Mouse (Mus musculus): ENCODE results near the gene Creb5. TPM values are rescaled to one million over a fixed set of nuclear protein-coding genes. Genes with fewer than 3 reads are reported as not detected.

Creb5 gene
- polyA plus RNA-seq, 1 experiment from 2014 or later, result 4.3 TPM

GRCm38 (mm10) chr6:53490917-53491316, 203.8 kb downstream of the Creb5 start:
- WGBS, result 90% methylated on average over 6 of the region's 6 CpGs
- H3K4me3 ChIP-seq, result no peak overlapping the region
- no peaks in the 10 kb centered on the region for H3K36me3 ChIP-seq
- no peaks in the 10 kb centered on the region for H3K9me3 ChIP-seq
- H3K27me3 ChIP-seq (ENCODE audit: insufficient read depth, poor library complexity, severe bottlenecking), result no peaks in the 10 kb centered on the region
- peaks cover 12% of the 10 kb centered on the region; the same call in 1 of the 2 replicates for H3K4me1 ChIP-seq (replicated peaks)
- H3K27ac ChIP-seq, result no peak overlapping the region
- no peak for DNase-seq (ENCODE audit: low spot score)

DNA sequence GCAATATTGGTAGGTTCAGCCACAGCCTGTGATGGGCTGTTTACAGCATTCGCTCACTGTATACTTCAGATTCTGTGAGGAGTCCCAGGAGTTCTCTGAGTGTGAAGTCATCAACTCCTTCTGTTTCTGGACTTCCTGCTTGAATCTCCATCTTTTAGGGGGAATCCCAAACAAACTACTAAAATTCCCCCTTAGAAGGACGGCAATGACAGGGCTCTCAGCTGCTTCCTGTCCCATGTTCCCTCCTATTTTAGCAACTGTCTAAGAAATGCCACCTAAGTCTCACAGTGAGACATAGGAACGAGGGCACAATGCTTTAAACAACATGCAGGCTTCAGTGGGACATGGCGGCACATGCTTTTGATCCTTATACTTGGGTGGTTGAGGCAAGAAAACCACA, 204.3 kb downstream of the Creb5 start:
- Histone ChIP-seq H3K9me3 (no peaks in the 10 kb centered on the region), H3K4me3 (no peak overlapping the region), H3K36me3 (no peaks in the 10 kb centered on the region), H3K27me3 (ENCODE audit: insufficient read depth, poor library complexity, severe bottlenecking) (no peaks in the 10 kb centered on the region), H3K27ac (no peak overlapping the region), H3K4me1 (replicated peaks) (peaks cover 16% of the 10 kb centered on the region; the same call in 1 of the 2 replicates)
- DNase-seq (ENCODE audit: low spot score), result no peak
- WGBS, result 92% methylated on average over 4 of the region's 4 CpGs

DNA sequence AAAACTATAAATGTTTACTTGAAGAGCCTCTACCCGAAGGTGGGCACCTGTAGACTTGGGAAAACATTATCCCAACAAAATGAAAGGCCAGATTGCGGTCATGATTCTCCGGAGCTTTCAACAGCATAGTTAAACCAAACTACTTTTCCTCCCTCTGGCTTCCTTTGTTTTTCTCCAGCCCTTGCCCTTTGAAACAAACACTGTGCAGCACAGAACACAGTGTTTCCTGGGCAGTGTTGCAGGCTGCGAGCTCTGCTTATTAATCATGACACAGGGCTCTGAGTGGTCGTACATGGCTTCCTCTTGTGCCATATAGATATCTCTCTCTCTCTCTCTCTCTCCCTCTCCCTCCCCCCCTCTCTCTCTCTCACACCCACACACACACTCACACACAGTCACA, 206.8 kb downstream of the Creb5 start:
- WGBS, result 69% methylated on average over 5 of the region's 5 CpGs
- H3K9me3 ChIP-seq, result no peaks in the 10 kb centered on the region

GRCm38 (mm10) chr6:53495667-53496066, 208.6 kb downstream of the Creb5 start:
- peaks cover 18% of the 10 kb centered on the region; the same call in 1 of the 2 replicates for H3K4me1 ChIP-seq (replicated peaks)
- no peak overlapping the region for H3K27ac ChIP-seq
- H3K36me3 ChIP-seq, result no peaks in the 10 kb centered on the region
- WGBS, result 82% methylated on average over 5 of the region's 5 CpGs
- H3K27me3 ChIP-seq (ENCODE audit: insufficient read depth, poor library complexity, severe bottlenecking), result no peaks in the 10 kb centered on the region
- DNase-seq (ENCODE audit: low spot score), result no peak
- no peak overlapping the region for H3K4me3 ChIP-seq
- no peaks in the 10 kb centered on the region for H3K9me3 ChIP-seq

More for the DNA sequence above, 206.8 kb downstream of the Creb5 start:
- Histone ChIP-seq H3K27me3 (ENCODE audit: insufficient read depth, poor library complexity, severe bottlenecking) (no peaks in the 10 kb centered on the region), H3K36me3 (no peaks in the 10 kb centered on the region), H3K27ac (no peak overlapping the region), H3K4me3 (no peak overlapping the region), H3K4me1 (replicated peaks) (peaks cover 18% of the 10 kb centered on the region; the same call in 1 of the 2 replicates)
- DNase-seq (ENCODE audit: low spot score), result no peak

DNA sequence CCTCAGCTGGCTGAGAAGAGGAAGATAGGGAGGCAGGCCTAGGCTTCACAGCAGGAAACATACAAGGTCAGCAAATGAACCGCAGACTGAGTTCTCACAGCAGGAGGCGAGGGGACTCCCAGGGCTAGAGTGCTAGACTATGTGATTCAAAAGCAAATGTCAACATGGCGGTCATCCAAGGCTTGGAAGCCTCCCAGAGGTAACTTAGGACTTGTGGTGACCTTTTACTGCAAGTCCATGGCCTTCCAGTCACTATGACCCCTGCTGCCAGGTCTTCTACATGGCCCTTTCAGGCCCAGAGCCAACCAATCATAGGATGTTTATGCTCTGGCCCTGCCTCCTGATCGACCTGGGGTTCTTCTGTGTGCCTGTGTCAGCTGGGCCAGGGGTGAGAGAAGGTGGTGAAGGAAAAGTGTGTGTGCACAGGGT, 209.3 kb downstream of the Creb5 start:
- H3K4me1 ChIP-seq (replicated peaks), result peaks cover 18% of the 10 kb centered on the region; the same call in 1 of the 2 replicates
- no peaks in the 10 kb centered on the region for H3K27me3 ChIP-seq (ENCODE audit: insufficient read depth, poor library complexity, severe bottlenecking)
- H3K27ac ChIP-seq, result no peak overlapping the region
- H3K9me3 ChIP-seq, result no peaks in the 10 kb centered on the region
- 60% methylated on average over 4 of the region's 4 CpGs for WGBS
- no peaks in the 10 kb centered on the region for H3K36me3 ChIP-seq
- no peak overlapping the region for H3K4me3 ChIP-seq
- DNase-seq (ENCODE audit: low spot score), result no peak

GRCm38 (mm10) chr6:53497904-53498536, 210.9 kb downstream of the Creb5 start:
- no peaks in the 10 kb centered on the region for H3K27me3 ChIP-seq (ENCODE audit: insufficient read depth, poor library complexity, severe bottlenecking)
- H3K4me1 ChIP-seq (replicated peaks), result peaks cover 18% of the 10 kb centered on the region; the same call in 1 of the 2 replicates
- no peak for DNase-seq (ENCODE audit: low spot score)
- no peak overlapping the region for H3K27ac ChIP-seq
- H3K9me3 ChIP-seq, result no peaks in the 10 kb centered on the region
- 92% methylated on average over 10 of the region's 10 CpGs for WGBS
- H3K4me3 ChIP-seq, result no peak overlapping the region
- no peaks in the 10 kb centered on the region for H3K36me3 ChIP-seq

DNA sequence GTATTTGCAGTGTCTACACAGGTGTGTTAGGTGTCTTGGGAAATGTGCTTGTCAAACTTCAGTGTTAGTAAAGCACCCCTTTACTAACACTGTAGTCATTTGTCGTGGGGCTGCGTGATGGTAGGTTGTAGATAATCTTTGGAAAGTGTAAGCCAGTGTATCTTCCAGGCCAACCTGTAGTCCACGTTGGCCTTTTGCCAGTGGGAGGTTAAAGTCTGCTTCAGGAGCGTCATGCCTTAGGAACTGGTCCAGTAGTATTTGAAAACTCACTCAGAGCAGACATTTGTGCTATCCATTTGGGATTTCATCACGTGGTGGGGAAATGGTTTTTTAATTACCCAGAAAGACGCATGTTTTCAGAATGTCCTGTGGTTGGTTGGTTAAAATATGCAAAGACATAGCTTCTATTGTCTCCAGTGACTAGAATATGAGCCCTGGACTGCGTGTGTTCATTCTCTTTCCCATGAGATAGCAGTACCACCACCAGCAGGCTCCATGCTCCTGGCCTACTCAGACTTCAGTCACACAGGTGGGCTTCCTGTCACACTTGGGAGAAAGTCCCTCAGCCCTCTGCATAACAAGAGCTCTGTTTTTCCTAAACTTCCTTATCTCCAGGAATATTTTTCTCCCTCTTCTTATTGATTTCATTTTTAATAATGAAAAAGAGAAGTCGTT, 212.7 kb downstream of the Creb5 start:
- Histone ChIP-seq H3K9me3 (no peaks in the 10 kb centered on the region), H3K36me3 (no peaks in the 10 kb centered on the region), H3K27me3 (ENCODE audit: insufficient read depth, poor library complexity, severe bottlenecking) (no peaks in the 10 kb centered on the region), H3K27ac (no peak overlapping the region), H3K4me3 (no peak overlapping the region), H3K4me1 (replicated peaks) (peaks cover 7% of the 10 kb centered on the region; the same call in 1 of the 2 replicates)
- DNase-seq (ENCODE audit: low spot score), result no peak
- 88% methylated on average over 8 of the region's 8 CpGs for WGBS

DNA sequence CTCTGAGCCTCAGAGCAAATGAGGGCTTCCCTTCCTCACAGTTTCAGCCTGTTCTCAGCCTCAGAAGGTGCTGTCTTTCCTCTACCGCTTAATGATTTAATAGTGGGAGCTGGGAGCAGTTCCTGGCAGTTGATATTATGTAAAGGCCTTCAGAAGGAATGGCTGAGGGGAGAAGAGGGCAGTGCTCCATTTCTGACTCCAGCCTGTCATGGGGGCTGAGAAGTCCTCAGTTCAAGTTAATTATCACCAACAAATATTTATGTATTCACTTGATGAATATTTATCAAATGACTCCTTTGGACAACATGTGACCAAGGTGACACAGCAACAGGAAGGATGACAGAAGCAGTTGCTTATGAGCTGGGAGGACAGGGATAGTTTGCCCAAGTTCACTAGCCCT, 214.2 kb downstream of the Creb5 start:
- Histone ChIP-seq H3K4me3 (no peak overlapping the region), H3K27ac (no peak overlapping the region), H3K27me3 (ENCODE audit: insufficient read depth, poor library complexity, severe bottlenecking) (no peaks in the 10 kb centered on the region), H3K36me3 (no peaks in the 10 kb centered on the region), H3K9me3 (no peaks in the 10 kb centered on the region), H3K4me1 (replicated peaks) (0 out of 2 replicates have a peak, but pooled peaks cover 3% of the 10 kb centered on the region)
- 91% methylated on average over 1 of the region's 1 CpGs for WGBS
- no peak for DNase-seq (ENCODE audit: low spot score)

GRCm38 (mm10) chr6:53506947-53507564, 220.0 kb downstream of the Creb5 start:
- DNase-seq (ENCODE audit: low spot score), result no peak
- Histone ChIP-seq H3K36me3 (no peaks in the 10 kb centered on the region), H3K4me1 (replicated peaks) (no peaks in the 10 kb centered on the region), H3K9me3 (no peaks in the 10 kb centered on the region), H3K4me3 (no peak overlapping the region), H3K27ac (no peak overlapping the region), H3K27me3 (ENCODE audit: insufficient read depth, poor library complexity, severe bottlenecking) (no peaks in the 10 kb centered on the region)
- 83% methylated on average over 3 of the region's 3 CpGs for WGBS

GRCm38 (mm10) chr6:53508847-53509494, 221.9 kb downstream of the Creb5 start:
- no peaks in the 10 kb centered on the region for H3K4me1 ChIP-seq (replicated peaks)
- no peaks in the 10 kb centered on the region for H3K9me3 ChIP-seq
- no peak overlapping the region for H3K27ac ChIP-seq
- no peaks in the 10 kb centered on the region for H3K36me3 ChIP-seq
- 86% methylated on average over 3 of the region's 3 CpGs for WGBS
- no peaks in the 10 kb centered on the region for H3K27me3 ChIP-seq (ENCODE audit: insufficient read depth, poor library complexity, severe bottlenecking)
- H3K4me3 ChIP-seq, result no peak overlapping the region
- no peak for DNase-seq (ENCODE audit: low spot score)

- DNase-seq (ENCODE audit: low spot score), result no peak
- Histone ChIP-seq H3K27me3 (ENCODE audit: insufficient read depth, poor library complexity, severe bottlenecking) (no peaks in the 10 kb centered on the region), H3K4me3 (no peak overlapping the region), H3K9me3 (no peaks in the 10 kb centered on the region), H3K36me3 (no peaks in the 10 kb centered on the region), H3K27ac (no peak overlapping the region), H3K4me1 (replicated peaks) (no peaks in the 10 kb centered on the region)
- 59% methylated on average over 7 of the region's 7 CpGs for WGBS
Measured at GRCm38 (mm10) chr6:53510005-53510404, 222.9 kb downstream of the Creb5 start.

DNA sequence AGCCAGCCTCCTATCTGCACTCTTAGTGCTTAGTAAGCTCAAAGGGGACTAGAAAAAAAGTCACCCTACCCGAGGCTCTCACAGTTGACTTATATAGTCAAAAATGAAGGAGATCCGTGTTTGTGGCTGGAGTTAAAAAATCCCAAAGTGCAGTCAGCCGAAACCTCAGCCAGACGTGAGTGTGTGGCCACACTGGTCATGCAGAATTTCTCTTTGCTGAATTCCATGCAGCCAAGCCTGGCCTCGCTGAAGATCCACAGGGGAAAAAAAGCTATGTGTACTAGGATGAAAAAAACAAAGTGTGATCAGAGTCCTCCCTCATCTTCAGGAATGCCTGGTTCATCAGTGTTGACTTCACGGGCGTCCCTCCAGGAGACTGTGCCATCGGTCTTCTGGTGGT, 225.2 kb downstream of the Creb5 start:
- Histone ChIP-seq H3K27me3 (ENCODE audit: insufficient read depth, poor library complexity, severe bottlenecking) (no peaks in the 10 kb centered on the region), H3K9me3 (no peaks in the 10 kb centered on the region)
- 85% methylated on average over 8 of the region's 8 CpGs for WGBS

More for the DNA sequence above, 225.2 kb downstream of the Creb5 start:
- no peaks in the 10 kb centered on the region for H3K36me3 ChIP-seq
- peaks cover 1% of the 10 kb centered on the region; the same call in 1 of the 2 replicates for H3K4me1 ChIP-seq (replicated peaks)
- H3K27ac ChIP-seq, result no peak overlapping the region
- no peak overlapping the region for H3K4me3 ChIP-seq
- DNase-seq (ENCODE audit: low spot score), result no peak

All from hindbrain, embryonic 10.5 days (tissue).